Mouse (Mus musculus) midbrain, embryonic 12.5 days (tissue): Measurements from ENCODE around the gene Irak2. TPM values are rescaled to one million over a fixed set of nuclear protein-coding genes. Genes with fewer than 3 reads are reported as not detected.
"Not testable (repeated sequence)": the region's sequence is repeated elsewhere in the genome, so short reads cannot be mapped to it uniquely, and the experiment has no call there.

Source experiments
- ATAC-seq: fragments of 200-750 bp; cut with Nextera tagmentation; 2 replicates; pipeline ENCODE4 v1.8.0; 2017; ENCODE audit warnings: low read depth, moderate TSS enrichment, moderate library complexity; ENCODE audit not compliant: low FRiP score
- H3K27ac ChIP-seq: fragments of 300-500 bp; sonication (generic); replicated peaks from 2 replicates; pipeline ENCODE4 v1.5.1; 2016; ENCODE audit warnings: mild to moderate bottlenecking
- H3K27me3 ChIP-seq: fragments of 300-500 bp; sonication (generic); 2 replicates; pipeline ENCODE4 v1.6.1; 2016; ENCODE audit warnings: mild to moderate bottlenecking
- H3K36me3 ChIP-seq: fragments of 300-500 bp; sonication (generic); 2 replicates; pipeline ENCODE4 v1.6.1; 2016
- H3K4me1 ChIP-seq: fragments of 300-500 bp; sonication (generic); 2 replicates; pipeline ENCODE4 v1.6.1; 2016
- H3K4me2 ChIP-seq: fragments of 300-500 bp; sonication (generic); replicated peaks from 2 replicates; pipeline ENCODE4 v1.6.1; 2016; ENCODE audit warnings: mild to moderate bottlenecking, moderate library complexity
- H3K4me3 ChIP-seq: fragments of 300-500 bp; sonication (generic); 2 replicates; pipeline ENCODE4 v1.5.1; 2016; ENCODE audit warnings: mild to moderate bottlenecking
- H3K9ac ChIP-seq: fragments of 300-500 bp; sonication (generic); replicated peaks from 2 replicates; pipeline ENCODE4 v1.6.1; 2016; ENCODE audit warnings: mild to moderate bottlenecking, moderate library complexity
- H3K9me3 ChIP-seq: fragments of 300-500 bp; sonication (generic); 2 replicates; pipeline ENCODE4 v1.6.1; 2016; ENCODE audit warnings: mild to moderate bottlenecking
- WGBS: fragments of 180-500 bp; shearing (Covaris S2); methylation state at CpG from one replicate; pipeline ENCODE4 v1.1.7; 2016; 5-methylcytosine and 5-hydroxymethylcytosine counted together
- polyA plus RNA-seq: library from polyadenylated mRNA; unstranded; fragments of >200 nt; fragmentation: Nextera tagmentation; extraction: Ambion mirVana; gene quantifications from 2 replicates; pipeline ENCODE4 v1.2.1, GENCODE M21; 2016

Gene Irak2
- polyA plus RNA-seq, 1 experiment from 2014 or later, result 2.3 TPM

DNA sequence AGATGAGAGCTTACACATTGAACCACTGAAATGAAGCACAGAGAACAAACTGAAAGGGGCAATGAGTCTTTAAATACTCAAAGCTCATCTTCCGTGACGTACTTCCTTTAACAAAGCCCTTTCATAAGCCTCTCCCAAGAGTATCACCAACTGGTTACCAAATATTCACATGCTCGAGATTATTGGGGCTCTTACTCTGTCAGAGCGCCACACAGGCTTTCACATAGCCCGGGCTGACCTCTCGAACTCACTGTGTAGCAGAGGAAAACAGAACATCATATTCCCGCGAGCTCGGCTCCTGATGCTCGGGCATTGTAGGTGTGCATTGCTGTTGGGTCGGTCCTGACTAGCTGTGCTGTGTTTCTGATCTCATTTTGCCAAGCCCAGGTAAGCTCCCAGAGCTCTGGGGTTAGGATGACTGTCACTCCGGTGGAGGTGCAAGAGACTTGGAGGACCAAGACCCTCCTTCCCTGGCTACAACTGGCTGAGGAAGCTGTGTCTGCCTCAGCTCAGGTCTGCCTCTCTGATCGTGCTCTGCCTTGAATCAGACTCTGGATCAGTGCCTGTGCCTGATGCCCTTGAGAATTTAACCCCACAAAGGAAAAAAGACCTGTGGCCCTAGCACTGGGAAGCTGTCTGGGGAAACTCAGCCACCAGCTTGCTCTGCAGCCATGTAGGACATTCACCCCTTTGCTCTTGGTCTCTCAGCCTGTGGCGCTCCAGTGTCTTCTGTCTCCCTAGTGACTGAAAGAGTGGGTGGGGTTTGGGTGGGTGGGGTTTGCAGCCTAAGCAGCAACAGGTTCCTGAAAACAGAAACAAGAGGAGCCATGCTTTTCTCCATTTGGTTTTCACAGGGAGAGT is 22.5 kb downstream of the Irak2 start:
- Histone ChIP-seq H3K27me3 (no peaks in the 10 kb centered on the region), H3K4me2 (no peak overlapping the region), H3K36me3 (no peaks in the 10 kb centered on the region), H3K4me1 (no peaks in the 10 kb centered on the region), H3K9ac (no peak overlapping the region), H3K27ac (no peak overlapping the region), H3K9me3 (no peaks in the 10 kb centered on the region), H3K4me3 (no peak overlapping the region)
- ATAC-seq, result no peak
- WGBS, result 71% methylated on average over 14 of the region's 14 CpGs

DNA sequence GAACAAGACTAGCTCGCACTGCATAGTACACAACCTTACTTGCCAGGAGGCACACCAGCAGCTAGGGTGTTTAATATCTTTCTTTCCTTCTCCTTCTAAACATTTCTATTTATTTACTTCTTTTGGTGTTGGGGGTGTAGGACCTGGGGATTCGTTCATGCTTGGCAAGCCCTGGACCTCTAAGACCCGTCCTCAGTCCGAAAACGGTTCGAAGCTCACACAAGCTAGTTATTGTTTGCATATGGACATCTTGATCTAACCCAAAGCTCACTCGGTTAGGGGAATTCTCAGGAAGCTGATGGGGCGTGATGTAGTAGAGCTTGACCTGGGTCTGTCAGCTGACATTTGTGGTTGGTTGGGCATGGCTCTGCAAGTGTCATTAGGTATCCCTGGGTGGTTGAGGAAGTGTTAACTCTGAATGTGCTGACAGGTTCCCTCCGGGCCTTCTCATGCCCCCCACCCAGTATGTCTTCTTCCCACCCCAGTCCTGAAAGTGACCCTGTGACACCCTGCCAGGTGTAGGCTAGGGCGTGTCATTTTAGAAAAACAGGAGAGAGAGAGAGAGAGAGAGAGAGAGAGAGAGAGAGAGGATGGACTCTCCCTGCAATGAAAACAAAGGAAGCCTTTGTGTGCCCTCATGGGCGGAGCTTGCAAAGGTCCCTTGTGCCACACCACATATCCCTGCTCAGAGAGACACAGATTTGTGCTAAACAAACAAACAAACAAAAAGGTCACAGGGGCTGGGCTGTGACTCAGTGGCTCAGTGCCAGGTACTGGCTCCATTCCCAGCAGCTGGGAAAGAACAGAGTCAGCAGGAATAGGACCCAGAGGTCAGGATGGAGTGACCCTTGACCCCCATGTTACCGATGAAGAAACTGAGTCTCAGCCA is 23.3 kb downstream of the Irak2 start:
- 68% methylated on average over 12 of the region's 12 CpGs for WGBS
- Histone ChIP-seq H3K27ac (no peak overlapping the region), H3K27me3 (no peaks in the 10 kb centered on the region), H3K36me3 (no peaks in the 10 kb centered on the region), H3K4me2 (no peak overlapping the region), H3K4me3 (no peak overlapping the region), H3K9me3 (no peaks in the 10 kb centered on the region), H3K4me1 (no peaks in the 10 kb centered on the region), H3K9ac (no peak overlapping the region)
- ATAC-seq, result no peak

DNA sequence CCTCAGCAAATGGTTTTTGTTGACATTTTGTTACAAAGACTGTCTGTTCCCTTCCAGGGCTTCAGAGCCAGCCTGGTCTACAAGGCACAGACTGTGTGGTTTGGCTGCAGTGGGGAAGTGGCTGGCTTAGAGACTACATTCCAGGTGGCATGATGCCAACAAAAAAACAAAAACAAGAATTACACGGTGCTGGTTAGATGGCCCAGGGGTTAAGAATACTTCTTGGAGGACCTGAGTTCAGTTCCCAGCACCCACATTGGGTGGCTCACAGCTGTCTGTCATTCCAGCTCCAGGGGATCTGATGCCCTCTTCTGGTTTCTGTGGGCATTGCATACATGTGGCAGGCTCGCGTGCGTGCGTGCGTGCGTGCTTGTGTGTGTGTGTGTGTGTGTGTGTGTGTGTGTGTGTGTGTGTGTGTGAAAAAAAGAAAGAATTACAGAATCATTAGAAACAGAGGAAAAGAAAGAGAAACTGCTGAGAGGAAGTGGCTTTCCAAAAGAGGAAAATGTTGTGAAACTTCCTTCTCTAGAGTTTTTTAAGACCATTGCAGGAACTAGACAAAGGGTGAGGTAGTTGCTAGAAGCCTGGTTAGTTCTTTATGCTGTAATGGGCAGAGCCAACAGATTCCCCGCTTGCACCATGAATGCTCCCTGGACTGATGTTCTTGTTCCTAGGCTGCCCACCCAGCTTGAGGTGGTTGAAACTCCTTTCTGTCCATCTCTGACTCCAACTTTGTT is 24.9 kb downstream of the Irak2 start:
- Histone ChIP-seq H3K4me3 (no peak overlapping the region), H3K4me1 (no peaks in the 10 kb centered on the region), H3K27me3 (no peaks in the 10 kb centered on the region), H3K9ac (no peak overlapping the region), H3K9me3 (no peaks in the 10 kb centered on the region), H3K27ac (no peak overlapping the region), H3K4me2 (no peak overlapping the region), H3K36me3 (no peaks in the 10 kb centered on the region)
- no peak for ATAC-seq
- WGBS, result 95% methylated on average over 8 of the region's 8 CpGs

DNA sequence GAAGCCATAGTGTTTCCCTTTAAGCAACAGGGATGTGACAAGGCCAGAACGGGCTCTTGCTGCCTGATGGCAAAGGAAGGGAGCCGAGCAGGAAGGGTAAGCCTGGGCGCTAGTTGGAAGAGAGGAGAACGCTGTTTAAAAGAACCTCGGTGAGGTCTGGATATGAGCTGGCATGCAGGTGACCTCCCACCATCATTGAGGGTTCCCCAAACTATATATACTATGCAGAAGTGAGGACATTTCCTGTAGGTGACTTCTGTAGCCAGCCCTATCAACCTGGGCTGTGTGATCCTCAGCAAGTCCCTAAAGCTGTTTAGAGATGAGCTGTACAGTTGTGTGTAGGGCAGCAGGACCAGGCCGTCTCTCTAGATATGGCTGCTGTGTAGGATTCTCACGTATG is 26.0 kb downstream of the Irak2 start:
- Histone ChIP-seq H3K4me1 (peaks cover 7% of the 10 kb centered on the region), H3K36me3 (no peaks in the 10 kb centered on the region), H3K4me2 (no peak overlapping the region), H3K9me3 (no peaks in the 10 kb centered on the region), H3K27ac (no peak overlapping the region), H3K9ac (no peak overlapping the region), H3K27me3 (no peaks in the 10 kb centered on the region), H3K4me3 (no peak overlapping the region)
- no peak for ATAC-seq
- WGBS, result 91% methylated on average over 7 of the region's 7 CpGs

DNA sequence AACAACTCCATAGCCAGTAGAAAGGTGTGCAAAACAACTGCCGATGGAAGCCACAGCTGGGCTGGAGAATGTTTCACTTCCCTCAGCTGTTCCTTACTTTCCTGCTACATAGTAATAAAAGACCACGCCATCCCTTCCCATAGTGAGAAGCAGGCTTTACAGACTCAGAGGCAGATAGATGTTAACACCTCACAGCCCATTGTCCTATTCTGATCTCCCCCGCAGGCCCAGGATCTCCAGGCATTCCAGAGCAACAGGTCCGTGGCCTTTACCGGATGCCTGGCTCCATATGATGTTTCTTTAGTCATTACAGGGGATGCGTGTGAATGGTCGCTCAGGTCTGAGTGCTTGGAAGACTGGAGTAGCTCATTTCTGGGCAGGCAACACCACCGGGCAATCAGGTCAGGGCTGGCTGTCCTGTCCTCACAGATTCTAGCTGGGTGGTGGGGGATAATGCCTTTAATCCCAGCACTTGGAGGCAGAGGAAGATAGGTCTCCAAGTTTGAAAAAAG is 29.4 kb downstream of the Irak2 start:
- Histone ChIP-seq H3K9ac (no peak overlapping the region), H3K4me1 (peaks cover 7% of the 10 kb centered on the region), H3K27me3 (no peaks in the 10 kb centered on the region), H3K4me2 (no peak overlapping the region), H3K27ac (no peak overlapping the region), H3K4me3 (no peak overlapping the region), H3K9me3 (no peaks in the 10 kb centered on the region), H3K36me3 (no peaks in the 10 kb centered on the region)
- 64% methylated on average over 8 of the region's 8 CpGs for WGBS
- ATAC-seq, result no peak

DNA sequence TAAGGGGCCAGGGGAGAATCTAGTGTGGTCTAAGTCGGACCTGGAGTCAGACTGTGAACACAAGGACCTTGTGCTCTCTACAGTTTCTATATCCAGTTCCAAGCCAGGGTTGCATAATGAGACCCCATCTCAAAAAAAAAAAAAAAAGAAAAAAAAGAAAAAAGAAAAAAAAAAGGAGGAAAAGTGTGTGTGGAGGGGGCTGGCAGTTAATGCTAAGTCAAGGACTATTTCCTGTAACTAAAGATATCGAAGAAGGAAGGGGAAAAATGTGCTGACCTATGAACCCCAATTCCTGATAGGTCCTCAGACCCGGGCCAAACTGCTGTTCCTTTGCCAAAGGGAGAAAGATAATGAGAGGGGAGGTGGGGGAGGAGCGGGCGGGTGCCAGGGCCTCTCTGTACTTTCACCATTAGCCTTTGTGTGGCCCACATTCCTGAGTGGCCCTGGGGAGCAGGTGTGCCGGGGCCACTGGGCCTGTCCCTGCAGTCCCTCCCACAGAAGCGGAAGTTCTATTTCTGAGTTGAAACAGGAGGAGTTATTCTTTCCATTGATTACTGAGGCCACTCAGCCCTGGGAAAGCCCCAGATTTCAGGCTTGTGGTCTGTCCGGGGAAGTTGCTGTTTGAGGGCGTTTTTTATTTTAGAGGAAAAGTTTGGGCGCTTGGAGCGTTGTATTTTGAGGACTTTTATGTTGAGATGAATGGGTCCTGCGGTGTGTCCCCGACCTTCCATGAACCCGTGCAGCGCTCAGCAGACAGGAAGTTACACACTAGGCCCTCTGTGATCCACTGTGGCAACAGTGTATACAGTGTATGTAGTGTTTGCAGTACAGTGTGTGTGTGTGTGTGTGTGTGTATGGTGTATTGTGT is 30.3 kb downstream of the Irak2 start:
- 0 out of 2 replicates have a peak, but pooled peaks have one; percentile 19 for ATAC-seq
- H3K27me3 ChIP-seq, result no peaks in the 10 kb centered on the region
- H3K4me1 ChIP-seq, result peaks cover 7% of the 10 kb centered on the region
- H3K9me3 ChIP-seq, result no peaks in the 10 kb centered on the region
- H3K4me3 ChIP-seq, result no peak overlapping the region
- no peak overlapping the region for H3K4me2 ChIP-seq
- no peak overlapping the region for H3K27ac ChIP-seq
- no peaks in the 10 kb centered on the region for H3K36me3 ChIP-seq
- WGBS, result 50% methylated on average over 15 of the region's 15 CpGs
- H3K9ac ChIP-seq, result no peak overlapping the region

DNA sequence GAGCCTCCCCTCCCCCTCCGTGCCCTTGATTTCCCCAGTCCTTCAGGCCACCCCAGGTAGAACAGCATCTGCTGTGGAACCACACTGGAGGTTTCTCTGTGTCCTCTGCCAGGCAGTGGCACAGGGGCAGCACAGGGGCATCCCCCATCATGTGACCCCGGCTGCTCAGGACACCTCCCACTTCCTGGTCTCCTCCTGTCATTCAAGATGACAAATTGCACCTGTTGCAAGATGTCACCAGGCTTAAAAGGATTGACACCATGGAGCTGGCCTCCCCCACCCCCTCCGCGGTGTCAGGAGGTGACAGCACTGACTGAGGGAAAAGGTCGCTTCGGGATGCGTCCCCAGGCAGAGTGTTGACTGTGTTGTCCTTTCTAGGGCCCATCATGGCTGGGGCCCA is 31.6 kb downstream of the Irak2 start:
- no peaks in the 10 kb centered on the region for H3K27me3 ChIP-seq
- H3K36me3 ChIP-seq, result no peaks in the 10 kb centered on the region
- H3K9ac ChIP-seq, result no peak overlapping the region
- H3K9me3 ChIP-seq, result no peaks in the 10 kb centered on the region
- no peak for ATAC-seq
- H3K4me2 ChIP-seq, result no peak overlapping the region
- H3K4me1 ChIP-seq, result peaks cover 7% of the 10 kb centered on the region
- WGBS, result 90% methylated on average over 7 of the region's 7 CpGs
- H3K4me3 ChIP-seq, result no peak overlapping the region
- H3K27ac ChIP-seq, result no peak overlapping the region

DNA sequence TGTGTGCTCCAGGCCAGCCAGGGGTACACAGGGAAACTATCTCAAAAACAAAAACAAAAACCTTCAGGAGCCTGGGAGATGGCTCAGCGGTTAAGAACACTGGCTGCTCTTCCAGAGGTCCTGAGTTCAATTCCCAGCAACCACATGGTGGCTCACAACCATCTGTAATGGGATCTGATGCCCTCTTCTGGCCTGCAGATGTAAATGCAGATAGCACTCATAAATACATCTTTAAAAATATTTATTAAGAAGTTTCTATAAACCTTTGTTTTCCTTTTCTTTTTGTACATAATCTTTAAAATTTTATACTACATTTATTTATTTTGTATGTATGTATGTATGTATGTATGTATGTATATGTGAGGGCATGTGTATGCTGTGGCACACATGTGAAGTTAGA is 33.8 kb downstream of the Irak2 start:
- not testable (repeated sequence) for H3K27me3 ChIP-seq, H3K9me3 ChIP-seq, H3K9ac ChIP-seq, H3K27ac ChIP-seq, ATAC-seq, H3K36me3 ChIP-seq, H3K4me2 ChIP-seq, H3K4me3 ChIP-seq, H3K4me1 ChIP-seq
- WGBS, result 85% methylated on average over 1 of the region's 1 CpGs

DNA sequence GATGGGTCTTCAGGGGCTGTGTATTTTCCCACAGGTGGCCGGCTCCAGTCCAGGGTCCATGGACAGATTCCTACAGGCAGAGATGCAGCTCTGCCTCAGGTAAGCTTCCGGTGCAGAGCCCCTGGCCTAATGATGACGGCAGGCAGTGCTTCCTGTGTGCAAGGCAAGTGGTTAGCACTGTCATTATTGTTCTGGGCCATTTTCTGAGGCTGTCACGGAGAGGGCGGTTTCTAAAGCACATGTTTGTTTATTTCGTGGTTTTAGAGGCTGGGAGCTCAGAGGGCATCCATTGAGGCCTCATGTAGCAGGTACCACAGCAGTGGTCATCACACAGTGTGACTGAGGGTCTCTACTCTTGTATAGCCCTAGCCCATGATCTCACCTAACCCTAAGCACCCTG is 34.7 kb downstream of the Irak2 start:
- ATAC-seq, result no peak
- Histone ChIP-seq H3K4me2 (no peak overlapping the region), H3K4me1 (peaks cover 7% of the 10 kb centered on the region), H3K4me3 (no peak overlapping the region), H3K9ac (0 out of 2 replicates have a peak overlapping the region, but pooled peaks have one; percentile 11), H3K9me3 (no peaks in the 10 kb centered on the region), H3K27ac (no peak overlapping the region), H3K27me3 (no peaks in the 10 kb centered on the region), H3K36me3 (no peaks in the 10 kb centered on the region)
- 84% methylated on average over 6 of the region's 6 CpGs for WGBS

DNA sequence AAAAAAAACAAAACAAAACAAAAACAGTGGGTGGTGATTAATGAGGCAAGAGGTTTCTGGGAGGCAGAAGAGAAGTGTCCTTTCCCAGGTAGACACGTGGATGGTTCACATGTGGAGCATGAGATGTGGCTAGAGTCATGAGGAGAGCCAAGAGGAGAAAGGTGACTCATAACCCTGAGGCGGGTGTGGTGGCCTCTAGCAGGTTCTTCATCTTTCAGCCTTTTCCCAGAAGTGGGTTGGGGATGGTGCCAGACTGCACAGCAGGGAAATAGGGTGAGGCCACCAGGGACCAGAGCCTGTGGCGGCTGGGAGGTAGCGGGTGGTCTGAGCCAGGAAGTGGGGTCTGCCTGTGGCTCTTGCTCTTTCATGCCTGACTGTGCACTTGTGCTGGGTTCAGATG is 37.0 kb downstream of the Irak2 start:
- 86% methylated on average over 4 of the region's 4 CpGs for whole genome bisulfite sequencing

DNA sequence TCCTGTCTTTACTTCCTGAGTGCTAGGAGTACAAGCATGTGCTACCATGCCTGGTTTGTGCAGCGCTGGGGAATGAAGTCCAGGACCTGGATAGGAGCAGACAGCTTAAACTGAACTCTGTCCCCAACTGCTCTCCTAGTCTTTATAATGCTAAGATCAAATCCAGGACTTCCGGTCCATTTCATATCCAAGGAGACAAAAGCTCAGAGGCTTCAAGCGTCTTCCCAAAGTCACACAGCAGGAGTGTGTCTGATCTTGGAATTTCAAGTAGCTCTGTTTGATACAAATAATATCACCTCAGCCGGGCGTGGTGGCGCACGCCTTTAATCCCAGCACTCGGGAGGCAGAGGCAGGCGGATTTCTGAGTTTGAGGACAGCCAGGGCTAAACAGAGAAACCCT is 37.7 kb downstream of the Irak2 start:
- no peak for ATAC-seq

More for the DNA sequence above, 37.0 kb downstream of the Irak2 start:
- H3K4me1 ChIP-seq, result no peaks in the 10 kb centered on the region
- ATAC-seq, result no peak
- no peak overlapping the region for H3K9ac ChIP-seq
- no peak overlapping the region for H3K4me3 ChIP-seq
- no peak overlapping the region for H3K27ac ChIP-seq
- no peaks in the 10 kb centered on the region for H3K36me3 ChIP-seq
- H3K27me3 ChIP-seq, result no peaks in the 10 kb centered on the region
- H3K9me3 ChIP-seq, result no peaks in the 10 kb centered on the region
- no peak overlapping the region for H3K4me2 ChIP-seq

More for the DNA sequence above, 37.7 kb downstream of the Irak2 start:
- Histone ChIP-seq H3K4me3 (no peak overlapping the region), H3K9me3 (no peaks in the 10 kb centered on the region), H3K27ac (no peak overlapping the region), H3K4me1 (no peaks in the 10 kb centered on the region), H3K4me2 (no peak overlapping the region), H3K36me3 (no peaks in the 10 kb centered on the region), H3K27me3 (no peaks in the 10 kb centered on the region), H3K9ac (no peak overlapping the region)
- WGBS, result 92% methylated on average over 9 of the region's 9 CpGs
